Mouse (Mus musculus): ENCODE results near the gene Chst3.

The Chst3 gene

DNA sequence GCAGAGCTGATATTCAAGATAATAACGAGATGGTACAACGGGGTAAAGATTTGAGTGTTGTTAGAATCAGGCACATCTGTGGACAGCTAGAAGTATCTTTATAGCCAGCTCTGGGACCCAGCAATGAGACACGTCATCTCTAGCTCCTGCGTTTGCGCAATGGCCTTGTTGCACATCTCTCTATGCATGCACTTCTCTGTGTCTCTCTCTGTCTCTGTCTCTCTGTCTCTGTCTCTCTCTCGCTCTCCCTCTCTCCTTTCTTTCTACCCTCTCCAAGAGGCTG, 56.1 kb downstream of the Chst3 start:
- POLR2A ChIA-PET, result interaction anchor here in 3 of 4 experiments (0.5 to 7.8 kb wide), 15 partner anchors 8 to 78 kb away, joined by 3 to 65 read pairs (median 5); no protein-coding TSS in a partner anchor
- CTCF ChIA-PET, result interaction anchor here in 2 of 4 experiments (0.9 to 2.1 kb wide), 4 partner anchors 15 to 90 kb away, joined by 3 to 8 read pairs (median 4); no protein-coding TSS in a partner anchor

DNA sequence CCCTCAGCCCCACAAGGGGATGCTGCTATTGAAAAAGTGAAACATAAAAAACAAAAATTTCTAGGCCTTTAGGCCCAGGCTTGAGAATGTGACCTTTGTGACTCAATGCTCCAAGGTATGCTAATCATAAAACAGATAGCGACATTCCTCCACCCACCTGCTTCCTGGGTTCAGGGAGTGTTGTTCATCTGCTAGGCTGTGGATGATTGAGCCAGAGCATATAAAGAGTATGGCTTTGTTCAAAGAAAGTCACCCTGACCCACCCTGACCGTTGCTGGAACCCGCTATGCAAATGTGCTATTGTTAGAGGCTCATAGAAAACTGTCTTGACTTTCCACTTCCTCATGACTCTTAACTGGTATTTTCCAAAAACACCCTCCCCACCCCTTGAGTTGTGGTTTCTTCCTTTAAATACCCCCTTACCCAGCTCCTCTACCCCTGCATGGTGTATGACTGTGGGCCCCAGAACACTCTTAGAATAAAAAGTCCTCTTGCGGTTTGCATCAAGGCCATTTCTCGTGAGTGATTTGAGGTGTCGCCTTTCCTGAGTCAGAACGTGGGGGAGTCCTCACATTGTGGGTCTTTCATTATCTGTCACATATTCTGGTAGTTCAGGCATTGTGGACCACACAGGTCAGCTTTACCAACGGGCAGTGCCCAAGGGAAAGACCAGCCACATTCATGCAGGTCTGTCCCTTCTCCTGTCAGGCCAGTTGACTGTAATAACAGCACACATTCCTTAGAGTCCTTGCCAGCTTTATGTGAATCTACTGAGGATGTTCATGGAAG, 56.7 kb downstream of the Chst3 start:
- ChIA-PET CTCF (interaction anchor here in 3 of 4 experiments (0.8 to 2.1 kb wide), 4 partner anchors 14 to 84 kb away, joined by 3 to 8 read pairs (median 4); no protein-coding TSS in a partner anchor), POLR2A (interaction anchor here in 3 of 4 experiments (0.5 to 7.8 kb wide), 19 partner anchors 9 to 95 kb away, joined by 3 to 65 read pairs (median 4); no protein-coding TSS in a partner anchor)

DNA sequence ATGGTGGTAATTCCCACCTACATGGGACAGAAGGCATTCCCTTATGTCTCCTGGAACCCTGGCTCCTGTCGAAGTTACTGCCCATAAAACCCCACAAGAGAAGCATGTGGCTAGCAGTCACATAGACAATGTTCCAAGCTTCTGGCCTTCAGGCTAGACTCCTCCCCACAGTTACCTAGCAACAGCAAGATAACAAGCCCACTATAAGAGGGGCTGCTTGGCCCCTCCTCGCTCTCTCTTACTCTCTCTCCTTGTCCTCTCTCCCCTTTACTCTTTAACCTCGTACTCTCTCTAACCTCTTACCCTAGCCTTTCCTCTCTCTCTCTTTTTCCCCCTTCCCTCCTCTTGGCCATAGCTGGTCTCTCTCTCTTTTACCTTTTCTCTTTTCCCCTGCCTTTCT, 57.7 kb downstream of the Chst3 start:
- ChIA-PET POLR2A (interaction anchor here in 2 of 4 experiments (0.9 to 7.8 kb wide), 12 partner anchors 10 to 96 kb away, joined by 3 to 65 read pairs (median 4); no protein-coding TSS in a partner anchor), CTCF (interaction anchor here in 3 of 4 experiments (0.8 to 2.1 kb wide), 3 partner anchors 13 to 79 kb away, joined by 3 to 8 read pairs (median 5); no protein-coding TSS in a partner anchor)

DNA sequence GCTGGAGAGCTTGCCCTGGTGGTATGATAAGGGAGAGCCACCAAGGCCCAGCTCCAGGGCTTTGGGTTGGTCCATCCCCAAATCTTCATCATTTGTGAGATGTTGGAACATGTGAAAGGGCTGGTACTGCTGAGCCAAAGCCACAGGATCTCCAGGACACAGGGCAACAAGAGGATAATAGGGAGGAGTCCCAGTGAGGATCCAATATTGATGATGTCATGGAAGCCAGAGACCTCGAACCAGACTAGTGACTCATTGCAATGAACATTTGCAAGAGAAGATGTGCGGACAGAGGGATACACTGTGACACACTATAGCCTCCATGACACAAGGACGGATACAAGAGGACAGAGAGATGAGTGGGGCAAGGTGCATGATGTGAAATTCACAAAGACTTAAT, 60.9 kb downstream of the Chst3 start:
- ChIA-PET POLR2A (interaction anchor here in 2 of 4 experiments (1.0 to 1.9 kb wide), 2 partner anchors 13 kb away, joined by 3 to 4 read pairs; no protein-coding TSS in a partner anchor), CTCF (interaction anchor here in 2 of 4 experiments (0.8 to 2.0 kb wide), 4 partner anchors 10 to 89 kb away, joined by 3 to 4 read pairs (median 4); no protein-coding TSS in a partner anchor)

DNA sequence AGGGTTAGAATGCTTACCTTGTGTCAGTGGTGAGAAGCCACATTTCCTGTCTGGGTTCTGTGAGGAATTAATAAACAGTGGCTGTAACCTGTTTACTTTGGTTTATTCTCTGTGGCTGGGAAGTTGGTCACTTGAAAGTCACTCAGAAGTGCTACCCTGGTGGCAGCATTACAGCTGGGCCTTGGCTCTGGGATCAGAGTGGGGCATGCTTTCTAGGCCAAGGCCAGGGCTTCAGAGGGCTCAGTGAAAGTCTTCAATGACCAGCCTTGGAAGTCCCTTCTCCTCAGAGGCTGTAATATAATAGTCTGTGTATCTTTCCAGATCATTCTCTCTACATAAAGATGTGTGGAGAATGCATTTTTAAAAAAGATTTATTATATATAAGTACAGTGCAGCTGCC, 63.0 kb downstream of the Chst3 start:
- CTCF ChIA-PET, result interaction anchor here in 2 of 4 experiments (0.6 to 1.1 kb wide), 2 partner anchors 81 to 95 kb away, joined by 4 read pairs; no protein-coding TSS in a partner anchor
- POLR2A ChIA-PET, result interaction anchor here in 2 of 4 experiments (0.8 to 1.5 kb wide), 3 partner anchors 17 to 84 kb away, joined by 3 to 6 read pairs (median 3); no protein-coding TSS in a partner anchor

DNA sequence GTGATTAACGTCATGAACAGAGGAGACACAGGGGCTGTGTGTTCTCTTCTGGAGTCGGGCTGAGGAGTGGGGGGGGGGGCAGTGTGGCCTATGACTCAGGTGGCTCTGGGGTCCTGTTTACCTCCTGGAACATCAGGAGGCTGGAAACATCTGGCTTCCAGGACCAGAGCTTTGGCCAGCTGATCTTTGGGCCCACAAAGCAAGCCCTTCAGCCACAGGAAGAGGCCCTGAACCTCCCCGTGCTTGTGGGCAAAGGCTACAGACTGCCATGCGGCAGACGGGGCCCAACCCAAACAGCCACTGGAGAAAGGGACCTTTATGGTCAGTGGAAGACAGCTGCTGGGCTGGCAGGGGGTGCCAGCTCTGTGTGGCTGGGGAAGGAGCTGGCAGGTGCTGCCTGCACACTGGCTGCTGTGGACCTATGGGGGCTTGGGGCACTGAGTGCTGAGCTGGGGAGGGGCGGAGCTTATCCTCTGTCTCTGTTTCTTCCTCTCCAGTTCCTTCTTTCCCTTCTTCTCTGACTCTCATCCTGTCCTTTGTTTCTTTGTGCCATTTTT, 67.9 kb downstream of the Chst3 start:
- ChIA-PET POLR2A (interaction anchor here in 3 of 4 experiments (0.5 to 2.0 kb wide), 31 partner anchors 10 to 118 kb away, joined by 3 to 9 read pairs (median 4); partner anchors contain the start of gene Chst3 (in 1 of the 3)), CTCF (interaction anchor here (0.7 to 2.4 kb wide), 14 partner anchors 13 to 697 kb away, joined by 3 to 13 read pairs (median 4); no protein-coding TSS in a partner anchor)

DNA sequence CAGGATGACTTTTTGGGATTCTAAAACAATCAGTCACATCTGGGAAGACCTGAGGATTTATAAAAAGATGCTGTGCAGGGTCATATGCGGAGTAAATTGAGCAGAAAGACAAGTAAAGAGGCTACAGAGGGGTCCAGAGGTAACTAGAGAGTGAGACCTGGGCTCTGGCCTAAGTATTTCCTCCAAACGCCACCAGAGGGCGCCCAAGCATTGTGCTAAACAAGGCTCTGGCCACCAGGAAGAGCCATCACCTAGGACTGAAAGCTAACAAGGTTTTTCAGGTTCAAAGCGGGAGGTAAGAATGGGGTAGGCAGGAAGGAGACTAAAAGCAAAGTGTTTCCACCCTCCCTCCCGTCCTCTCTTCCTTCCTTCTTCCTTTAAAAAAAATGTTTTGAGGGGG, 71.0 kb downstream of the Chst3 start:
- ChIA-PET CTCF (interaction anchor here (0.6 to 3.0 kb wide), 60 partner anchors 9 to 1145 kb away, joined by 3 to 39 read pairs (median 4); partner anchors contain the start of genes Chst3 (in 2 of the 4), Psap (in 1 of the 4) and Slc29a3 (in 1 of the 4)), POLR2A (interaction anchor here (0.6 to 1.8 kb wide), 18 partner anchors 10 to 419 kb away, joined by 3 to 7 read pairs (median 4); partner anchors contain the start of gene Ddit4 (in 1 of the 4))

DNA sequence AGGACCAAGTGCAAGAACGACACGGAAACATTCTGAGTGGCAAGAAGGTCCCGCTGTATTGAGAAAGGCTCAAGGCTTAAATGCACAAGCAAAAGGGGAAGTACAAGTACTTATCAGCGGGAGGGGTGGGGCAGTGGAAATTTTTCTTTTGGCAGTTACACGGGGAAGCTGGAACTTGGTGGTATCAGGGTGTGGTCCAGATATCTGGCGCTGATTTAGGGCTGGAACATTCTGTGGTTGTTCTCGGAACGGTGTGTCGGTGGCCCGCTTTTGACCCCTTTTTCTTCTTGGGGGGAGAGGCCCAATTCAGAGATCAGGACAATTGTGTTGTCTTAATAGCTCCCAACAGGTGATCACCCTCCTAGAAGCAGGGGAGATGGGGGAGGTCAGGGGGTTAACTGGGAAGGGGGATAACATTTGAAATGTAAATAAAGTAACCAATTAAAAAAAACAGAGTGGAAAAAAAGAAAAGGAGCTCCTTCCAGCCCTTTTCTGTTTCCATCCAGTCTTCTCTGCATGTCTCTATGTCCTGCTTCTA, 71.5 kb downstream of the Chst3 start:
- CTCF ChIA-PET, result interaction anchor here (0.6 to 3.0 kb wide), 45 partner anchors 9 to 605 kb away, joined by 3 to 39 read pairs (median 4); partner anchors contain the start of genes Chst3 (in 1 of the 4), Psap (in 1 of the 4) and Slc29a3 (in 1 of the 4)
- POLR2A ChIA-PET, result interaction anchor here (0.6 to 1.8 kb wide), 20 partner anchors 10 to 419 kb away, joined by 3 to 7 read pairs (median 4); partner anchors contain the start of gene Ddit4 (in 1 of the 4)

DNA sequence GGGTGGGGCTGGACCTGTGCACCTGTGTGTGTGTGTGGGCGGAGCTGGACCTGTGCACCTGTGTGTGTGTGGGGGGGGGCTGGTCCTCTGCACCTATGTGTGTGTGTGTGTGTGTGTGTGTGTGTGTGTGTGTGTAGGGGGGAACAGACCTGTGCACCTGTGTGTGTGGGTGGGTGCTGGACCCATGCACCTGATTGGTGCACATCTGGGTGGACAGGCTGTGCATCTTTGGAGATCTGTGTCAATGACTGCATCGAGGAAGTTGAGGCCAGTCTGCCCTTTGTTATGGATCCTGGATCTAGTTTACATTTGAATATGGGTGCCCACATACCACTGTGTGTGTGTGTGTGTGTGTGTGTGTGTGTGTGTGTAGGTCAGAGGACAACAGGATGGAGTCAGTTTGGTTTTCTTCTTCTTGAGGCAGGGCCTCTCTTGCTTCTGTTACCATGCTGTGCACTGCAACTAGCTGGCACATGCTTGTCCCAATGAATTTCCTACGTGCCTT, 77.4 kb downstream of the Chst3 start:
- ChIA-PET POLR2A (interaction anchor here in 2 of 4 experiments (0.7 to 0.9 kb wide), 2 partner anchors 26 to 225 kb away, joined by 3 to 6 read pairs; no protein-coding TSS in a partner anchor), CTCF (interaction anchor here in 2 of 4 experiments (0.6 kb wide), 2 partner anchors 59 to 193 kb away, joined by 3 to 4 read pairs; no protein-coding TSS in a partner anchor)

DNA sequence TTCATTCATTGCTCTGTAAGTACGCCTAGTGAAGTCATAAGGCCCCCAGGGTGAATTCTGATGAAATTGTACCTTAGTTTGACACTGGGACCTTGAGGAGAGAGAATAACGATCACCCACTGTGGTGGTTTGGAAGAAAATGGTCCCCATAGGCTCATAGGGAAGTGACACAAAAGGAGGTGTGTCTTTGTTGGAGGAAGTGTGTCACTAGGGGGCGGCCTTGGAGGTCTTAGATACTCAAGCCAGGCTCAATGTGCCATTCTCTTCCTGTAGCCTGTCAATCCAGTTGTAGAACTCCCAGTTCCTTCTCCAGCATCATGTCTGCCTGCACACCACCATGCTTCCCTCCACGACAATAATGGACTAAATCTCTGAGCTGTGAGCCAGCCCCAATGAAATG, 78.3 kb downstream of the Chst3 start:
- POLR2A ChIA-PET, result interaction anchor here in 1 of 4 experiments (0.7 kb wide), 1 partner anchor 73 kb away, joined by 3 read pairs; no protein-coding TSS in a partner anchor
- CTCF ChIA-PET, result interaction anchor here in 1 of 4 experiments (0.6 kb wide), 1 partner anchor 794 kb away, joined by 3 read pairs; no protein-coding TSS in a partner anchor

DNA sequence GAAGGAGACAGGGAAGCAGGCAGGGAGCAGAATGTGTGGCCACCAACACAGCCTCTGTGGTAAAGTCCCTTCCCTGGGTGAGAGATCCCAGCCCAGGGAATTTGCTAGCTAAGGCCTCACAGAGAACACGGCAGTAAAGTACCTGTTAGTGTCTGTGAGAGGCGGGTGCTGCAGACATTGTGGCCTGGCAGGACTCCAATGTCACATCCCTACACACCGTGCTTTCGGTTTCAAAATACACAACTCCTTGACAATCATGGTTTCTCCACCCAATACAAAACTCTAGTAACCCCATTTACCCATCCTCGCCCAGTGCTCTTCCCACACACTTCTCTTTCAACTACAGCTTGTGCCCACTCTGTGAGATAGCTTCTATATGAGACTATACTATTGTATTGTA, 80.4 kb downstream of the Chst3 start:
- CTCF ChIA-PET, result interaction anchor here in 2 of 4 experiments (0.8 to 2.6 kb wide), 4 partner anchors 13 to 106 kb away, joined by 3 to 7 read pairs (median 4); no protein-coding TSS in a partner anchor
- POLR2A ChIA-PET, result interaction anchor here in 2 of 4 experiments (0.9 to 1.7 kb wide), 7 partner anchors 12 to 239 kb away, joined by 3 to 5 read pairs (median 3); no protein-coding TSS in a partner anchor

DNA sequence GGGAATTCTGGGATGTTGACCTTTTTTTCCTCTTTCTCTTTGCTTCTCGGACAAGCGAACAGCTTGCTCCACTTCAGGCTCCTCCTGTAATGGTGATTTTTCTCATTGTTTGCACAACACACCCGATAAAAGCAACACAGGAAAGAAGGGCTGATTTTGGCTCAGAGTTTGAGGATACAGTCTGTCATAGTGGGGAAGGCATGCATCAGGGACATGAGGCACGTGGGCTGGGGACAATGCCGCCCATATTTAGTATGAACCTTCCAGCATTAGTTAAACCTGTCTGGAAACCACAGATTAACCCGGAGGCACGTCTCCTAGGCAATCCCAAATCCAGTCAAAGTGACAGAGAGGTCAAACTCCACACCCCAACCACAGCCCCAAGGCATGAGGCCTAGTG, 82.1 kb downstream of the Chst3 start:
- ChIA-PET CTCF (interaction anchor here in 3 of 4 experiments (0.8 to 2.6 kb wide), 11 partner anchors 11 to 110 kb away, joined by 3 to 9 read pairs (median 4); no protein-coding TSS in a partner anchor), POLR2A (interaction anchor here in 3 of 4 experiments (0.7 to 2.5 kb wide), 19 partner anchors 10 to 215 kb away, joined by 3 to 10 read pairs (median 3); partner anchors contain the start of gene Anapc16 (in 1 of the 3))

DNA sequence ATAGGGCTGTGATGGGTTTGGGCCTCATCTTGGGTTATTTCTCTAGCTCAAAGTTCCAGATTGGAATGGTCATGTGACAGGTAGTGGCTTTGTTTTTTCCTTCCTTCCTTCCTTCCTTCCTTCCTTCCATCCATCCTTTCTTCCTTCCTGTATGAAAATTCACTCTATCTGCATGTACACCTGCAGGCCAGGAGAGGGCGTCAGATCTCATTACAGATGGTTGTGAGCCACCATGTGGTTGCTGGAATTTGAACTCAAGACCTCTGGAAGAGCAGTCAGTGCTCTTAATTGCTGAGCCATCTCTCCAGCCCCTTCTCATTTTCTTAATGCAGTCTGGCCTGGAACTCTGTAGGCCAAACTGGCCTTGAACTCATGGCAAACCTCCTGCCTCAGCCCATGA, 83.0 kb downstream of the Chst3 start:
- ChIA-PET POLR2A (interaction anchor here in 3 of 4 experiments (1.1 to 2.5 kb wide), 10 partner anchors 9 to 216 kb away, joined by 3 to 10 read pairs (median 4); no protein-coding TSS in a partner anchor), CTCF (interaction anchor here in 3 of 4 experiments (0.8 to 2.6 kb wide), 5 partner anchors 10 to 35 kb away, joined by 3 to 9 read pairs (median 4); no protein-coding TSS in a partner anchor)

DNA sequence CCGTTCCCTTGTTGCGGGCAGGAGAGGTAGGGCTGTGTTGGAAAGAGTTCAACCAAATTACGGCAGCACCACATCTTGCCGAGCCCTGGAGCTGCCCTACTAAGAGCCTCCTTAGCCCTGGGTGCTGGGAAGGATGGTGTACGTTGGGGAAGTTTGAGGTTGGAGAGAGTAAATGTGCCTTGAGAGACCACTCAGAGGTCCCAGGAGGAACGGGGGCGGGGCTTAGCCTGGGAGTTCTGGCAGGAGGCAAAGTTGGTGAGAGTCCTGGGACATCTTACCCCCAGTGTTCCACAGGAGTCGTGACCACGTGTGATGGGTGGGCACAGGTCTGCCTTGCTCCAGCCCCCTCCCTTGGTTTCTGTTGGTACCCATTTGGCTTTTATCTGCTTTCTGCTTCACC, 84.9 kb downstream of the Chst3 start:
- ChIA-PET CTCF (interaction anchor here in 2 of 4 experiments (0.8 to 3.3 kb wide), 8 partner anchors 8 to 117 kb away, joined by 3 to 22 read pairs (median 4); no protein-coding TSS in a partner anchor), POLR2A (interaction anchor here in 3 of 4 experiments (0.8 to 1.9 kb wide), 14 partner anchors 8 to 166 kb away, joined by 3 to 12 read pairs (median 3); no protein-coding TSS in a partner anchor)

DNA sequence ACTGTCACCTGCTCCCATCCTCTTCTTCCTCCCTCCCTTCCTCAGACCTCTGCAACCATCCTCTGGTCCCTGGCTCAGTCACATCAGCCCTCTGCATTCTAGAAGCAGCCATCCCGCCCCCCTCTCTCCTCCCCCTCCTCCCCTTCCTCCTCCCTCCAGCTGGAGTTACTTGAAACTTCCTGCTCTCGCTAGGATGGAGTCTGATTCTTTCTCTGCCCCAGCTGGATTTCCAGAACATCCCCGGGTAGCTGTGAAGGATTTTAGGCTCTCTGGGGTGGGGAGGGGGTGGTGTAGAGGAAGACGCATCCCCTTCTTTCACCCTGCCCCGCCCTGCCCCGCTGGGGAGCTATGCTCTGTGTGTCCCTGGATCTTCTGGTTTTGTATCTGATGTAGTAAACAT, 85.6 kb downstream of the Chst3 start:
- ChIA-PET POLR2A (interaction anchor here in 3 of 4 experiments (0.6 to 1.9 kb wide), 13 partner anchors 8 to 132 kb away, joined by 3 to 12 read pairs (median 3); no protein-coding TSS in a partner anchor), CTCF (interaction anchor here in 3 of 4 experiments (0.6 to 3.3 kb wide), 12 partner anchors 8 to 201 kb away, joined by 3 to 22 read pairs (median 4); no protein-coding TSS in a partner anchor)
